Mouse (Mus musculus) forebrain, embryonic 16.5 days (tissue): ENCODE results near the gene Dnaaf3. TPM values are rescaled to one million over a fixed set of nuclear protein-coding genes. Genes with fewer than 3 reads are reported as not detected.

Experiments used
- ATAC-seq: fragments of 200-750 bp; cut with Nextera tagmentation; 2 replicates; pipeline ENCODE4 v1.8.0; 2017; ENCODE audit warnings: mild to moderate bottlenecking, moderate library complexity
- H3K27ac ChIP-seq: fragments of 300-500 bp; sonication (generic); 2 replicates; pipeline ENCODE4 v1.5.1; 2014; ENCODE audit warnings: low read length, control low read depth
- H3K27me3 ChIP-seq: fragments of 300-500 bp; sonication (generic); replicated peaks from 2 replicates; pipeline ENCODE4 v1.6.1; 2014; ENCODE audit warnings: low read length; ENCODE audit not compliant: control insufficient read depth, insufficient read depth
- H3K36me3 ChIP-seq: fragments of 300-500 bp; sonication (generic); 2 replicates; pipeline ENCODE4 v1.6.1; 2014; ENCODE audit not compliant: control insufficient read depth, insufficient read depth
- H3K4me1 ChIP-seq: fragments of 300-500 bp; sonication (generic); replicated peaks from 2 replicates; pipeline ENCODE4 v1.6.1; 2014; ENCODE audit warnings: low read length; ENCODE audit not compliant: control insufficient read depth, insufficient read depth
- H3K4me2 ChIP-seq: fragments of 300-500 bp; sonication (generic); 2 replicates; pipeline ENCODE4 v1.6.1; 2014; ENCODE audit warnings: mild to moderate bottlenecking, low read length, control low read depth
- H3K4me3 ChIP-seq: fragments of 300-500 bp; sonication (generic); replicated peaks from 2 replicates; pipeline ENCODE4 v1.5.1; 2014; ENCODE audit warnings: mild to moderate bottlenecking, low read length, control low read depth
- H3K9ac ChIP-seq: fragments of 300-500 bp; sonication (generic); replicated peaks from 2 replicates; pipeline ENCODE4 v1.6.1; 2014; ENCODE audit warnings: low read depth, low read length, control low read depth
- H3K9me3 ChIP-seq: fragments of 300-500 bp; sonication (generic); 2 replicates; pipeline ENCODE4 v1.6.1; 2016; ENCODE audit warnings: low read length; ENCODE audit not compliant: control insufficient read depth
- WGBS: fragments of 180-500 bp; shearing (Covaris S2); extraction: QIAGEN DNeasy Blood & Tissue Kit; methylation state at CpG from one replicate; pipeline ENCODE4 v1.1.7; 2014; 5-methylcytosine and 5-hydroxymethylcytosine counted together
- polyA plus RNA-seq: library from polyadenylated mRNA; unstranded; fragments of >200 nt; fragmentation: Nextera tagmentation; extraction: Ambion mirVana; gene quantifications from 2 replicates; pipeline ENCODE4 v1.2.1, GENCODE M21; 2015

Gene Dnaaf3
- polyA plus RNA-seq, 1 experiment from 2014 or later: 1.4 TPM

GRCm38 (mm10) chr7:4493991-4494390 is 38.3 kb downstream of the Dnaaf3 start:
- no peaks in the 10 kb centered on the region for H3K27me3 ChIP-seq
- 83% methylated on average over 1 of the region's 1 CpGs for WGBS
- H3K27ac ChIP-seq: no peak overlapping the region
- no peak overlapping the region for H3K4me2 ChIP-seq
- ATAC-seq: no peak
- peaks cover 13% of the 10 kb centered on the region for H3K4me1 ChIP-seq
- H3K9ac ChIP-seq: no peak overlapping the region
- H3K9me3 ChIP-seq: no peaks in the 10 kb centered on the region
- H3K4me3 ChIP-seq: no peak overlapping the region
- peaks cover 20% of the 10 kb centered on the region for H3K36me3 ChIP-seq

DNA sequence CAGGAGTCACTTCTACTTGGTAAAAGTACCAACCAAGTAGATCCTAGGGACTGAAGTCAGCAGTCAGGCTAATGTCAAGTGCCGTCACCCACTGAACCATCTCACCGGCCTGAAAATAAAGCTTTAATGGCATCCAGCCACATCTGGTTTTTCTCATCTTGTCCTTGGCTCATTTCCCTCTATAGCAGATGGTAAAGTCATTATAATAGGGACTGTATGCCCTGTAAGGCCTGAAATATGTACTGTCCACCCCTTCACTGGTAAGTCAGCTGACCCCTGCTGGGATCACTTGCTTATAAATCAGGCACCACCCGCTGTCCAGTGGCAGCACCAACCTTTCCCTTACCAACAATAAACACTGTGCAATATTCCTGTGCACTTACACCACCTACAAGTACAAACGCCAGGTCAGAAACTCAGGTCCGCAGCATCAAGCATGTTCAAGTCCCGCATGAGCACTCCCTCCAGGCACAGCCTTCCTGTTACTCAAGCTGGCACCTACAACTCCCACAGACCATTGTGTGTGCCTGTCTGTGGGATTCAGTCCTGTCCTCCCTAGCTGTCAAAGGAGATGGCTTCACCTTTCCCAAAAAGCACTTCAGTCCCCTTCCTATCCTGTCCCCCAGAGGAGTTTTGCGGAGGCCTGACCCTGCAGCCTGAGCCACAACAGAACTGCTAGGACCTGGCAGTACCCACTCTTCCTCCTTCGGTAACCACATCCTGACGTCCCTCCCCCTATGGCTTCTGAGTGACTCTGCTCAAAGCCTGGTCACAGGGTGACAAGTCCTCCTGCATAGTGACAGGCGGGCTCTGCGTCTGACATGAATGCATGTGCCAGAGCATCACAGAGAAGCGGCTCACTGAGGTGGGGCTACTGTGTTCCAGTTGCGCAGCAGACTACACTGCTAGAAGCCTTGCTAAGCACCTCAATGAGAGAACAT is 39.7 kb downstream of the Dnaaf3 start:
- WGBS: 91% methylated on average over 13 of the region's 13 CpGs

GRCm38 (mm10) chr7:4491308-4491707 is 40.9 kb downstream of the Dnaaf3 start:
- H3K36me3 ChIP-seq: peaks cover 16% of the 10 kb centered on the region
- H3K9me3 ChIP-seq: no peaks in the 10 kb centered on the region
- WGBS: 90% methylated on average over 6 of the region's 6 CpGs

More for the DNA sequence above, 39.7 kb downstream of the Dnaaf3 start:
- H3K27me3 ChIP-seq: no peaks in the 10 kb centered on the region
- H3K36me3 ChIP-seq: peaks cover 20% of the 10 kb centered on the region
- H3K9me3 ChIP-seq: no peaks in the 10 kb centered on the region
- H3K4me3 ChIP-seq: no peak overlapping the region
- H3K27ac ChIP-seq: no peak overlapping the region
- H3K4me1 ChIP-seq: no peaks in the 10 kb centered on the region
- no peak for ATAC-seq
- no peak overlapping the region for H3K4me2 ChIP-seq
- H3K9ac ChIP-seq: no peak overlapping the region

DNA sequence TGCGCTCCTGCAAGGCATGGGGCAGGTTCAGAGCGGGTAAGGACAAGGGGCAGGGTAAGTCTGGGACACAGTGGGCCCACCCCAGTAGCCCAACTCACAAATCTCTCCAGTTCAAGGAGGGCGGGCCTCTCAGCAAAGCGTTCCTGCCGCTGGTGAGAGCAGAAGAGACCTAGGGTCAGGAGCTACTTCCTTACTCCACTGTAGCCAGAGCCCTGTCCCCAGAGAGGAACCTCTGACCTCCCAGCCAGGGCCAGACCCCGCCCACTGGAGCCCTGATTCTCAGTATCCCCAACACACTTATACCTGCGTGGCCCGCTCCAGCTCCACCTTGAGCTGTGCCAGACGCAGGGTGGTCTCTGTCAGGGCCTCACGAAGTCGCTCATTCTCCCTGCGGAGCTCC is 50.0 kb downstream of the Dnaaf3 start:
- H3K4me2 ChIP-seq: no peak overlapping the region
- no peak overlapping the region for H3K4me3 ChIP-seq
- no peaks in the 10 kb centered on the region for H3K27me3 ChIP-seq
- H3K36me3 ChIP-seq: peaks cover 22% of the 10 kb centered on the region
- no peak overlapping the region for H3K9ac ChIP-seq
- 92% methylated on average over 12 of the region's 12 CpGs for WGBS
- no peak overlapping the region for H3K27ac ChIP-seq
- no peak for ATAC-seq
- no peaks in the 10 kb centered on the region for H3K9me3 ChIP-seq
- H3K4me1 ChIP-seq: peaks cover 10% of the 10 kb centered on the region

More at GRCm38 (mm10) chr7:4491308-4491707, 40.9 kb downstream of the Dnaaf3 start:
- Histone ChIP-seq H3K27ac (no peak overlapping the region), H3K4me1 (no peaks in the 10 kb centered on the region), H3K4me2 (no peak overlapping the region), H3K9ac (no peak overlapping the region), H3K4me3 (no peak overlapping the region), H3K27me3 (no peaks in the 10 kb centered on the region)
- no peak for ATAC-seq

GRCm38 (mm10) chr7:4479674-4480073 is 52.6 kb downstream of the Dnaaf3 start:
- peaks cover 10% of the 10 kb centered on the region for H3K4me1 ChIP-seq
- no peak overlapping the region for H3K4me2 ChIP-seq
- no peaks in the 10 kb centered on the region for H3K27me3 ChIP-seq
- WGBS: 23% methylated on average over 6 of the region's 6 CpGs
- H3K4me3 ChIP-seq: no peak overlapping the region
- no peak overlapping the region for H3K27ac ChIP-seq
- no peak for ATAC-seq
- peaks cover 18% of the 10 kb centered on the region for H3K36me3 ChIP-seq
- H3K9ac ChIP-seq: no peak overlapping the region
- H3K9me3 ChIP-seq: no peaks in the 10 kb centered on the region

DNA sequence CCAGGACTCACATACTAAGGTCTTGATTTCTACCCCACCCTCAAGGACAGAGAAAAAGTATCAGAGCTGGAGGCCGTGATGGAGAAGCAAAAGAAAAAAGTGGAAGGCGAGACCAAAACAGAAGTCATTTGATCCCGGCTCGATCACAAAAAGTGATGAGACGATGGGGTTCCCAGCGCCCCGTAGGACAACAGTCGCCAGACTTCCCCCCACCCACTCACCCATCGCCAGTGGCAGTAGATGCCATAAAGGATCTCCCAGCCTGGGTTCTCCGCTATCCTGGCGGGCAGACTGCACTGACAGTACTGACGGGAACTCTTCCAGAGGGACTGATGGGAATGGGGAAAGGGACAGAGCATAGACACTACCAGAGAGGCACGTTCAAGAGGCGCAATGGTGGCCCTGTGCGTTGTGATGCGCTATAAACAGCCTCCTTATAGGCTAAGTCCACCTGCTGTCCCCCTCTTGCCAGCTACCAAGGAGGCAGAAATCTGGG is 53.4 kb downstream of the Dnaaf3 start:
- H3K27ac ChIP-seq: no peak overlapping the region
- peak overlapping the region; percentile 49 for H3K4me3 ChIP-seq
- peaks cover 10% of the 10 kb centered on the region for H3K4me1 ChIP-seq
- H3K4me2 ChIP-seq: peak overlapping the region; percentile 79
- 2% methylated on average over 16 of the region's 16 CpGs for WGBS
- H3K36me3 ChIP-seq: peaks cover 11% of the 10 kb centered on the region
- H3K9ac ChIP-seq: peak overlapping the region; percentile 40
- ATAC-seq: no peak
- no peaks in the 10 kb centered on the region for H3K9me3 ChIP-seq
- no peaks in the 10 kb centered on the region; the same call in 1 of the 2 replicates for H3K27me3 ChIP-seq

DNA sequence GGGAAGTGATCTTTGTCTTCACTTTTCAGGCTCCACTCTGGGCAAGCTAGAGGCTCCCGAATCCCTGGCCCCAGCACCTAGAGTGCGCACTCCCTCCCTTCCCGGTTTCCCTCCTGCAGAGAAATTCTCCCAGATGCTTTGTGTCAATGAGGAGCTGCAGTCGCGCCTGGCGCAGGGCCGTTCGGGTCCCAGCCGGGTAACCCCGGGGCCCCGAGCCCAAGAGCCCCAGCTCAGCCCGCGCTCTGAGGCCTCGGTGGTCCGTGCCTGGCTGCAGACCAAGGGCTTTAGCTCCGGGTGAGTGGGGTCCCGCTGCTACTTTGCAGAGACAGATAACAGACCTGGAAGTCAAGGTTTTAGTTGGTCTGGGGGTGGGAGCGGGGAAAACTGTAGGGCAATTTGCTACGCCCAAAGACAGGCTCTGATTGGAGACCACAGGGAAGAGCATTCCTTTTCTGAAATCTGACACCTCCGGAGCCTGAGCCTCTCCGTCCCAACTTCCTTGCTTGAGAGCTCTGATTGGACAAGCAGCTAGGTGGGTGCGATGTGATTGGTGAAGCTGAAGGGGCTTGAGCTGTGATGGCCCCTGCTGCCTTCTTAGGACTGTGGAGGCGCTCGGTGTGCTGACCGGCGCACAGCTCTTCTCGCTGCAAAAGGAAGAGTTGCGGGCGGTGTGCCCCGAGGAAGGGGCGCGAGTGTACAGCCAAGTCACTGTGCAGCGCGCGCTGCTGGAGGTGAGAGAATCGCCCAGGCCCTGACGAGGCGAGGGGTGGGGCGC is 54.0 kb downstream of the Dnaaf3 start:
- Histone ChIP-seq H3K27ac (no peak overlapping the region), H3K9me3 (no peaks in the 10 kb centered on the region), H3K36me3 (peaks cover 9% of the 10 kb centered on the region), H3K4me1 (peaks cover 10% of the 10 kb centered on the region), H3K9ac (peak overlapping the region; percentile 49), H3K27me3 (peaks cover 2% of the 10 kb centered on the region), H3K4me2 (peak overlapping the region; percentile 79), H3K4me3 (peak overlapping the region; percentile 49)
- under 1% methylated on average over 39 of the region's 39 CpGs for WGBS
- peak; percentile 96 for ATAC-seq

DNA sequence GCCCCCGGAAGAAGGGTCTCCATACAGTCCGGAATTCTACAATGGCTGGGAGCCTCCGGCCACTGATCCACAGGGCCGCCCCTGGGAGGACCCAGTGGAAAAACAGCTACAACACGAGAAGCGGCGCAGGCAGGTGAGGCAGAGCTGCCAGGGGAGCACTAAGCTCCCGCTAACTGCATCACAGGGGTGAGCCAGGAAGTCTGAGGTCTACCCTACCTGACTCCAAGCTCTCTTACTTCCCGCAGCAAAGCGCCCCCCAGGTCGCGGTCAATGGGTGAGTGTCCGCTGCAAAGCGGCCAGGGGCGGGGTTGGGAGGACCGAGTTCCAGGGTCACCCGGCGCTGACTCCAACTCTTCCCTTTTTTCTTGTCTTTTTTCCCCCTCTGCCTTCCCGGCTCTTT is 58.3 kb downstream of the Dnaaf3 start:
- no peaks in the 10 kb centered on the region for H3K9me3 ChIP-seq
- no peak overlapping the region for H3K27ac ChIP-seq
- ATAC-seq: no peak
- H3K27me3 ChIP-seq: peaks cover 21% of the 10 kb centered on the region
- WGBS: 7% methylated on average over 19 of the region's 19 CpGs
- peaks cover 19% of the 10 kb centered on the region for H3K4me1 ChIP-seq
- H3K4me3 ChIP-seq: no peak overlapping the region
- no peak overlapping the region for H3K9ac ChIP-seq
- no peak overlapping the region for H3K4me2 ChIP-seq
- H3K36me3 ChIP-seq: no peaks in the 10 kb centered on the region
